Mouse (Mus musculus) layer of hippocampus, postnatal 10 days (tissue): ENCODE measurements around the gene Pdcl3. TPM values are rescaled to one million over a fixed set of nuclear protein-coding genes. Genes with fewer than 3 reads are reported as not detected.
"Not testable (repeated sequence)": the region's sequence is repeated elsewhere in the genome, so short reads cannot be mapped to it uniquely, and the experiment has no call there.

Experiments
- DNase-seq, 2 experiments: peaks; one replicate each; pipeline ENCODE4 v3.0.0; 2021; ENCODE audit warnings: low spot score in 2 of 2
- total RNA-seq, 2 experiments: library from RNA; stranded (reverse); gene quantifications; 2 replicates each; pipeline ENCODE4 v1.2.3; 2021

Gene Pdcl3
- total RNA-seq, 2 experiments from 2014 or later: 46.3 TPM

DNA sequence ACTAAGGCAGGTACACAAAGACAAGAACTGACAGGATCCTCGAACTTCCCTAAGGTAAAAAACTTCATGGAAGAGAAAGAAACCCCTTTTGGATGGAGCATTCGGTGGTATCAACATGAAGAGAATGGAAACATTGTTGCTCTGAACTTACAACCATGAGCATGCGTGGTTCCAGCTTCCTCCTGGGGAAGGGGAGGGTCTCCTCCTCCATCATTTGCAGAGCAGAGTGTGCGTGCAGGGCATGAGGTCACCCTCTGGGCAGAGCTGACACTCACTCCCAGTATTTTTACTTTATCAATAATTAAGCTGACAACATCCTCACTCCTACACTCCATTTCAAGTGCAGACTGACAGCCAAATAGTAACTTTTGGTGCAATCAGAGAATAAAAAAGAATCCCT lies 32.5 kb downstream of the Pdcl3 start:
- no peak for DNase-seq

DNA sequence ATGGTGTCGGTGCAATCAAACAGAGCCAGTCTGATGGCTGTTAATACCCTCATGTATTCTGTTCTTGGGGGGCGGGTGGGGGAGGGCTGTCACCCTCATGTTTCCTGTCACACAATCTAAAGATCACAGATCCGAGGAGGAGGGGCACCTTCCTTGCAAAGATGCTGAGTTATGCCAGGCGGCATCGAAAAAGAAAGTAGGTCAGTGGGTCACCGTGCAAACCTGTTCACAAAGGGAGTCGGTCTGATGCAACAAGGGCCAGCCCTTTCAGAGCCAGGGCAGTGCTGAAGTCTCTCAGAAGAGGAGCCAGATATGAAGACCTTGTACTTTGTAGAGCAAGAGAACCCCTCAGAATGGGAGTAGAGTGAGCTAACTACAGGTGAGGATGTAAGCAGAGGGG lies 39.7 kb downstream of the Pdcl3 start:
- DNase-seq: no peak

DNA sequence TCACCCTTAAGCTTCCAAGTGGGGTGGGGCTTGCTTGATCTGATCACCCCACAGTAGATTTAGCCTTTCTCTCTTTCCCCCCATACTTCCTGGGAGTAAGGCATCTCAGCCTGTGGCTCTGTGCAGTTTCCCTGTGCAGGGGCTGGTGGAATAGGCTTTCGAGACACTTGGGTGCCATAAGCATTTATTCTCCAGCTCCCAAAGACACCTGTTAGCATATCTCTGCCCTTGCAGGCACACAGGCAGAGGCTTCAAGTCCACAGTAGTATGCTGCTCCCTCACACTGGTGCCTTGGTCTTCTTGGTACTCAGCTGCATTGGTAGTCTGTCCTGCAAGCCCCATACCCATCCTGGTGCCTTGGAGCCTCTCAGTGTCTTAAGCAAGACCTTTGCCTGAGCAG lies 40.4 kb downstream of the Pdcl3 start:
- DNase-seq: no peak

DNA sequence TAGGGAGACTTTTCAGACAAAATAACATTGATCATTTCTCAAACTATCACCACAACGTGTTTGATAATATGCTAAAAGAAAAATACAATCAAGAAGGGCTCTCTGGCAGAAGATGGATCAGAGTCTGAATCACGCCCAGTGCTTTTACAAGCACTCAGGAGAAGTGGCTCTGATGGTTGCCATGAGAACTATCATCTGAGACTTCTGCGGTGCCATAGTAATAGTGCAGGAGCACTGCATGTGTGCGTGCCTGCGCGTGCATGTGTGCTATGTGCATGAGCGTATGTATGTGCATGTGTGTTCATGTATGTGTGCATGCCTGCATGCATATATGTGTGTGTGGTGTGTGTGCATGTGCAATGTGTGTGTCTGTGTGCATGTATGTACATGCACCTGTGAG lies 43.8 kb downstream of the Pdcl3 start:
- no peak for DNase-seq

DNA sequence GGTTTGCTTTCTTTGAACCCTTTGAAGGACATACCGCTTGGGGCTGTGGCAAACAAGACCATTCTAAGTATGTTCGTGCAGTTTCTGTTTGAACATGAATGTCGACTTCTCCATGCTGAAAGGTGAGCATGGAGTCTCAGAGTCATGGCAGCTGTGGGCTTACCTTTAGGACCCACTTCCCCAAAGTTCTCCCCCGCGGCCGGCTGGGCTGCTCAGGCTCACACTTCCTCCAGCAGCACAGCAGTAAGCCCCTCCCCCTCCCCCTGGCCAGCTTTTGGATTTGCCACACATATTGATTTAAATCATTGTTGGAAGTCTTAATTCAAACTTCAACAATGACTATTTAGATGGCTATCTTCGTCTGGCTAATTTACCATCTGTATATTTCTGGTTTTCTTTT lies 44.7 kb downstream of the Pdcl3 start:
- no peak for DNase-seq

DNA sequence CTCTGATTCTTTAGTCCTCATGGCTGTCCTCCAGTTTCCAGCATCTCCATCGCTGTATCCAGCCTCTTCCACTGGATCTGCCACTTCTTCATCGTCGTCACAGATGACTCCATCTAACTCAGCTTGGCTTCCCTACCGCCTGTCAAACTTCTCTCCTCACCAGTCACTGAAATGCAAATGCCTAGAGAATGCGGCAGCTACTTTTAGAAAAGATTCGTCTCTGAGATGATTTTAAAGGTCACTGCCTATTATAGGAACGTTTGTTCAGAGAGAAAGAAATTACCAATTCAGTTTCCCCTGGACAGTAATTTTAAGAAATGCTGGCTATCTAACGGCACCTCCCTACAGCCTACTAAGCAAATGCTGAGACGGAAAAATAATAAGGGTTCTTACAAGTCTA lies 50.4 kb downstream of the Pdcl3 start:
- no peak for DNase-seq

DNA sequence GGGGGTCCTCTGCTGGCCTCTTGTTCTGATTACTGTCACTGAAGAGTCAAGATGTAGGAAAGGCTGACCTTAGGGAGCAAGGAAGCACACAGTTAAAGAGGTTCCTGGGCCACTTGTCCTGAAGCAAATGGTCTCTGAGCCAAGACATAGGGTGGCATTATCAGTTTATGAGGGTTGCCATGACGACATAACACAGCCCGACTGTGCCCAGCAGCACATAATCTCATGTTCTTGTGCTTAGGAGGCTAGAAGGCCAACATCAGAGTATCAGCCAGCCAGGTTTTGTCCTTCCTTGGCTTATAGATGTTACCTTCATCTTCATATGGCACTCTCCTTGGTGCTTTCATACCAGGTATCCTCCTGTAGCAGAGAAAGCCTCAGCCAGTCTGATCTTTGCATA lies 56.8 kb downstream of the Pdcl3 start:
- DNase-seq: no peak

DNA sequence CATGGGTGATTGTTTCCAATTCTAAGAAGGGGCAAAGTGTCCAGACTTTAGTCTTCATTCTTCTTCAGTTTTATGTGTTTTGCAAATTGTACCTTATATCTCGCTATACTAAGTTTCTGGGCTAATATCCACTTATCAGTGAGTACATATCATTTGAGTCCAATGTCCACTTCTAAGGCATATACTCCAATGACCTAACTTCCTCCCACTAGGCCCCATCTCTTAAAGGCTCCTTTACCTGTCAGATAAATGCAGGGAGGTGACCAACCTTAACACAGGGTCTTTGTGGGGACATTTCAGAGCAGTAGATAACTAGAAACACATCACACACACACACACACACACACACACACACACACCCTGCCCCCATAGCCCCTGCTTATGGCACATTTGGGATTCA lies 59.0 kb downstream of the Pdcl3 start:
- DNase-seq: not testable (repeated sequence)

DNA sequence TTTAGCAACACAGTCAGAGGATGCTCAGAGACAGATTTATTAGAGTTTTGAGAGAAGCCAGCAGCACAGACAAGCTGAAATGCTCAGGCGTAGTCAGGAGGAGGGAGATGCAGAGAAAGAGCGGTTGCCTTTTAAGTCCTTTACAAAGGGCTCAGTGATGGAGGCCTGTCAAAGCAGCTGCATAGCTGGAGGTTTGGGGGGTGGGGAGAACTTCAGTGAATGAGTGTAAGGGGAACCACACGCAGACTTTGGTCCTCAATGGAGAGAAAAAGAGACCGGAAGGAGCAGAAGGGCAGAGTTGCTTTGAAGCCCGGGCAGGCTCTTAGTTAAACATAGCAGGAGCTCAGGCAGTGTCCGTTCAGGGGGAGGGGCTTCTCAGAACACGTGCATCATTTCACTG lies 61.3 kb downstream of the Pdcl3 start:
- no peak for DNase-seq

Other genes starting within 250 kb of the Pdcl3 start
- 100 to 1,000 TPM; 122 TPM for gene Lonrf2, start 148.9 kb upstream of the Pdcl3 start, total RNA-seq
- 10 to 100 TPM; 53.0 to 58.5 TPM for gene Chst10, start 87.4 kb upstream of the Pdcl3 start, total RNA-seq
- not detected for gene Nms, start 46.5 kb upstream of the Pdcl3 start, total RNA-seq
- gene Npas2, start 208.1 kb downstream of the Pdcl3 start, total RNA-seq: 10 to 100 TPM; 19.8 to 21.3 TPM